In the genomic region with DNA sequence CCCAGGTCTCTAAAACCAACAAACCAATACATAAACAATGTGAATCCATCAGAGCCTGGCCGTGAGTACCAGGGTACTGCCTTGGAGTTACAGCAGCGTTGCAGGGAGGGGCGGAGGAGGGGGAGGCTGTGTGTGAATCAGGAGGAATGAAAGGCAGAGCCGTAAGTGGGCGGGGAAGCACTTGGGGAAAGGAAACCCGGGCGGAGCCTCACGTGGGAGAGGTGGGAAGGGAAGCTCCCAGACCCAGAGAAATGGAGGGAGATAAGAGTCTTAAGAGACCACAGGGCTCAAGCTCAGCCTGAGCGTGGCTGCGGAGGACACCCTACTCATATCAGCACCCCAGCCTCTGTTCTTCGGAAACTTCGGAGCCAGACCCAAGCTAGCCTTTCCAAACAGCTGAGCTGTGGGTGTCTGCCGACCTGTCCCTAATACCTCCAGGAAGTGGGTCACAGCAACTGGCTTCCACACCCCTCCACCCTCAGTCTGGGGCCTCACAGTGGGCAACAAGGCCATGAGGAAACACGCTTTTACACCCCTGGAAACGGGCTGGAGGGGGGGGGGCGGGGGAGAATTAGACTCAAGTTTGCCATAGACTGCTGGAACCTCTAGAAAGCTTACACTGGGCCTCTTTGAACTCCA, we compare ENCODE assay signal across 8 mouse cellular contexts. TPM values are rescaled to one million over a fixed set of nuclear protein-coding genes. Genes with fewer than 3 reads are reported as not detected.
DNase-seq lines count a peak whose midpoint lies in the region; ATAC-seq and TF ChIP-seq lines count a peak whose summit lies in the region.

No protein-coding gene starts in this region.

- TF ChIP-seq EP300 in heart, adult 2 months (IDR thresholded peaks at IDR 0.05; ENCODE audit: insufficient read depth, low read depth, low read length): no peak

- TF ChIP-seq POLR2A in heart, adult 2 months (IDR thresholded peaks at IDR 0.05; ENCODE audit: insufficient read depth, low read depth, low read length): no peak

- H3K4me2 ChIP-seq in liver, embryonic 16.5 days (ENCODE audit: low read depth, low read length): peak overlapping the region; percentile 36
- H3K4me2 ChIP-seq in neural tube, embryonic 13.5 days: peak overlapping the region; percentile 42

- WGBS in heart, adult 2 months: 11% methylated on average over 16 of the region's 16 CpGs
- 3% methylated on average over 16 of the region's 16 CpGs for WGBS in liver, embryonic 16.5 days (ENCODE audit: insufficient replicate concordance)
- WGBS in neural tube, embryonic 13.5 days: 11% methylated on average over 16 of the region's 16 CpGs

- TF ChIP-seq CTCF in heart, adult 2 months (IDR thresholded peaks at IDR 0.05): no peak

- peak overlapping the region; percentile 31; the same call in 1 of the 2 replicates for H3K27ac ChIP-seq in heart, adult 2 months
- H3K27ac ChIP-seq in liver, embryonic 16.5 days (ENCODE audit: low read length): no peak overlapping the region
- H3K27ac ChIP-seq in neural tube, embryonic 13.5 days (replicated peaks): no peak overlapping the region

- no peaks in the 10 kb centered on the region for H3K79me2 ChIP-seq in heart, adult 2 months (replicated peaks; ENCODE audit: control insufficient read depth, insufficient read depth, low read length)

- H3K9me3 ChIP-seq in liver, embryonic 16.5 days (replicated peaks; ENCODE audit: control insufficient read depth, low read length): no peaks in the 10 kb centered on the region
- no peaks in the 10 kb centered on the region for H3K9me3 ChIP-seq in neural tube, embryonic 13.5 days

- H3K36me3 ChIP-seq in heart, adult 2 months (ENCODE audit: control insufficient read depth, insufficient read depth, low read length): no peaks in the 10 kb centered on the region
- no peaks in the 10 kb centered on the region for H3K36me3 ChIP-seq in liver, embryonic 16.5 days (ENCODE audit: control insufficient read depth, insufficient read depth)
- no peaks in the 10 kb centered on the region for H3K36me3 ChIP-seq in neural tube, embryonic 13.5 days

- H3K9ac ChIP-seq in heart, adult 2 months (ENCODE audit: low read depth, low read length): peak overlapping the region; percentile 14; the same call in 1 of the 2 replicates
- no peak overlapping the region for H3K9ac ChIP-seq in liver, embryonic 16.5 days (ENCODE audit: low read depth, low read length)
- H3K9ac ChIP-seq in neural tube, embryonic 13.5 days: 0 out of 2 replicates have a peak overlapping the region, but pooled peaks have one; percentile 4

- H3K4me1 ChIP-seq in heart, adult 2 months (ENCODE audit: control insufficient read depth, insufficient read depth, low read length): peaks cover 8% of the 10 kb centered on the region
- no peaks in the 10 kb centered on the region; the same call in 1 of the 2 replicates for H3K4me1 ChIP-seq in liver, embryonic 16.5 days (ENCODE audit: control insufficient read depth, low read depth, low read length)
- H3K4me1 ChIP-seq in neural tube, embryonic 13.5 days (replicated peaks): peaks cover 17% of the 10 kb centered on the region

- intact Hi-C loops in heart, adult 2 months (cut with DNase I): no loop called here

- peak overlapping the region; percentile 28; the same call in 1 of the 2 replicates for H3K4me3 ChIP-seq in heart, adult 2 months
- peak overlapping the region; percentile 23; the same call in 1 of the 2 replicates for H3K4me3 ChIP-seq in liver, embryonic 16.5 days (ENCODE audit: low read depth, low read length)
- H3K4me3 ChIP-seq in neural tube, embryonic 13.5 days: 0 out of 2 replicates have a peak overlapping the region, but pooled peaks have one; percentile 1

- peak; percentile 39; the same call in 1 of the 2 replicates for ATAC-seq in liver, embryonic 16.5 days (ENCODE audit: low read depth)
- ATAC-seq in neural tube, embryonic 13.5 days (ENCODE audit: low read depth): peak; percentile 53; the same call in 1 of the 2 replicates
- no peak for ATAC-seq in erythroblast, adult 5-6 weeks (replicated peaks; ENCODE audit: low FRiP score, poor library complexity, severe bottlenecking)

- no peaks in the 10 kb centered on the region for H3K27me3 ChIP-seq in heart, adult 2 months (ENCODE audit: control insufficient read depth, insufficient read depth, low read length)
- no peaks in the 10 kb centered on the region for H3K27me3 ChIP-seq in liver, embryonic 16.5 days (ENCODE audit: control insufficient read depth, insufficient read depth, low read depth, low read length)
- 0 out of 2 replicates have a peak, but pooled peaks cover 10% of the 10 kb centered on the region for H3K27me3 ChIP-seq in neural tube, embryonic 13.5 days

- DNase-seq in MEL-GATA-1-ER (ENCODE audit: extremely low read depth, low read depth): peak; percentile 18
- peak; percentile 20 for DNase-seq in c-Kit-positive CD71-negative TER-119-negative erythroid progenitor cells, embryonic 14.5 days (ENCODE audit: low read depth)
- DNase-seq in heart, adult 2 months: peak; percentile 63 to 67
- DNase-seq in kidney, adult 18-20 months: peak; percentile 60
- no peak for DNase-seq in spleen, postnatal 14 days (ENCODE audit: low spot score in 2 of 2)

RNA-seq across cellular contexts. Expression of a gene that starts 14.7 kb away (rescaled TPM):
- total RNA-seq in heart, adult 2 months (2021): 1 to 10 TPM; 3.3 to 3.7 TPM
- 0.98 and 1.8 TPM in 2 replicates for polyA plus RNA-seq in heart, adult 2 months (2012; rRNA removed)
- polyA plus RNA-seq in liver, embryonic 16.5 days (2015; fragmentation: Nextera tagmentation; extraction: Ambion mirVana): 0.44 and 0.51 TPM in 2 replicates
- 0.95 and 1.2 TPM in 2 replicates for polyA plus RNA-seq in neural tube, embryonic 13.5 days (2015; fragmentation: Nextera tagmentation; extraction: Ambion mirVana)
- not detected in 2 replicates for total RNA-seq in erythroblast, adult 5-6 weeks (2015; ENCODE audit: low replicate concordance)
- not detected in 2 replicates for total RNA-seq in erythroblast, adult 5-6 weeks (2017; ENCODE audit: low replicate concordance)

Comparison
In these comparisons a context has a peak if more than half of its experiments do, and no peak if none do; other contexts are left out.
1. DNase-seq: peak in MEL-GATA-1-ER (single experiment), c-Kit-positive CD71-negative TER-119-negative erythroid progenitor cells, embryonic 14.5 days (single experiment), heart, adult 2 months (2 of 2) and kidney, adult 18-20 months (single experiment); none in spleen, postnatal 14 days (0 of 2).
2. Peak in every context shown above with its lines, with median percentiles within 50 percentile points of each other: H3K4me3 ChIP-seq.